Mouse (Mus musculus) intestine, embryonic 15.5 days (tissue): ENCODE measurements around the gene Ugt1a5. TPM values are rescaled to one million over a fixed set of nuclear protein-coding genes. Genes with fewer than 3 reads are reported as not detected.

Experiments
- polyA plus RNA-seq: library from polyadenylated mRNA; unstranded; fragments of >200 nt; fragmentation: Nextera tagmentation; extraction: Ambion mirVana; gene quantifications from 2 replicates; pipeline ENCODE4 v1.2.1, GENCODE M21; 2015

Ugt1a5 gene
- polyA plus RNA-seq, 1 experiment from 2014 or later: not detected

Other genes with a start within 250 kb of the Ugt1a5 start
- gene Usp40, start 157.5 kb upstream of the Ugt1a5 start, polyA plus RNA-seq: 28.8 and 29.4 TPM in 2 replicates
- not detected in 2 replicates for gene Ugt1a10, start 110.6 kb upstream of the Ugt1a5 start, polyA plus RNA-seq
- gene Ugt1a9, start 95.2 kb upstream of the Ugt1a5 start, polyA plus RNA-seq: 5.6 and 8.0 TPM in 2 replicates
- gene Ugt1a8, start 78.2 kb upstream of the Ugt1a5 start, polyA plus RNA-seq: not detected in 2 replicates
- 49.1 and 49.8 TPM in 2 replicates for gene Ugt1a7c, start 71.0 kb upstream of the Ugt1a5 start, polyA plus RNA-seq
- gene Ugt1a6b, start 62.8 kb upstream of the Ugt1a5 start, polyA plus RNA-seq: 0.29 and 0.36 TPM in 2 replicates
- 7.9 and 10.3 TPM in 2 replicates for gene Ugt1a6a, start 31.2 kb upstream of the Ugt1a5 start, polyA plus RNA-seq
- 0.14 and 0.18 TPM in 2 replicates for gene Ugt1a2, start 34.6 kb downstream of the Ugt1a5 start, polyA plus RNA-seq
- 6.1 and 8.3 TPM in 2 replicates for gene Dnajb3, start 39.8 kb downstream of the Ugt1a5 start, polyA plus RNA-seq
- 29.2 and 30.1 TPM in 2 replicates for gene Ugt1a1, start 45.9 kb downstream of the Ugt1a5 start, polyA plus RNA-seq
- 0.88 and 1.0 TPM in 2 replicates for gene Mroh2a, start 61.0 kb downstream of the Ugt1a5 start, polyA plus RNA-seq
- 158 and 160 TPM in 2 replicates for gene Hjurp, start 111.6 kb downstream of the Ugt1a5 start, polyA plus RNA-seq
- gene Trpm8, start 111.6 kb downstream of the Ugt1a5 start, polyA plus RNA-seq: not detected in 2 replicates
- 9.5 and 11.6 TPM in 2 replicates for gene Spp2, start 240.9 kb downstream of the Ugt1a5 start, polyA plus RNA-seq